Mouse (Mus musculus): ENCODE measurements around the gene Grid1.

- no peak for TF ChIP-seq CTCF (IDR thresholded peaks at IDR 0.05; ENCODE audit: borderline replicate concordance, insufficient read depth, low read length)
- TF ChIP-seq POLR2A (IDR thresholded peaks at IDR 0.05; ENCODE audit: low read depth, low read length), result no peak
These were observed 450.4 kb downstream of the Grid1 start for GRCm38 (mm10) chr14:35270260-35270659.

Measured in embryonic fibroblast, embryonic 13.5 days (primary cell).